Mouse (Mus musculus) frontal cortex, postnatal 14 days (tissue): ENCODE measurements at regions not wholly inside any gene's neighbourhood (a gene's known extent, or its start where the extent isn't known, plus 50 kb on each side); places are given as distances from the start of the nearest gene placed in this dataset.
"Not testable (repeated sequence)": the region's sequence is repeated elsewhere in the genome, so short reads cannot be mapped to it uniquely, and the experiment has no call there.

ENCODE experiments used
- DNase-seq, 2 experiments: peaks; one replicate each; pipeline ENCODE4 v3.0.0; 2022; ENCODE audit warnings: low spot score in 2 of 2

- no peak for DNase-seq
Observed at GRCm38 (mm10) chr9:83728428-83728827, 77.6 kb downstream of the Elovl4 start.

GRCm38 (mm10) chr9:83727462-83728189 is 78.5 kb downstream of the Elovl4 start:
- DNase-seq = peak; percentile 13 to 57

GRCm38 (mm10) chr9:83726979-83727378 is 79.1 kb downstream of the Elovl4 start:
- DNase-seq = no peak

DNA sequence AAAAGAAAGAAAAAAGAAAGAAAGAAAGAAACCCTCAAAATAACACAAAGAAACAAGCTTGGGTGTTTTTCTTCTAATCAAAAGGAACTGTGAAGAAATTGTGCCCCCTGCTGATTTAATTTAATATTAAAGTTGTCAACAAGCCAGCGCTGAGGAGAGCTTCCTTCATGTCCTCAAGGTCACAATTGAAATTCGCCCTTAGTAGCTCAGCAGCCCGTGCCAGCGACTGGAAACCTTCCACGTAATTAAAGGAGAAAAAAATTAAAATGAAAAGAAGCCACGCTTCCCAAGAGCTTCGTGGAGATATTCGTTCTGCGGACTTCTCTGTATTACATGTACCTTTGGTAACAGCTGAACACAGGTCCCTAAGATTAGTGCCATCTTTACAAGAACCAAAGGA is 80.0 kb downstream of the Elovl4 start:
- no peak for DNase-seq

- no peak for DNase-seq
Observed at GRCm38 (mm10) chr9:83725545-83725944, 80.5 kb downstream of the Elovl4 start.

- DNase-seq = no peak
Observed at GRCm38 (mm10) chr9:83720982-83721381, 85.1 kb downstream of the Elovl4 start.

DNA sequence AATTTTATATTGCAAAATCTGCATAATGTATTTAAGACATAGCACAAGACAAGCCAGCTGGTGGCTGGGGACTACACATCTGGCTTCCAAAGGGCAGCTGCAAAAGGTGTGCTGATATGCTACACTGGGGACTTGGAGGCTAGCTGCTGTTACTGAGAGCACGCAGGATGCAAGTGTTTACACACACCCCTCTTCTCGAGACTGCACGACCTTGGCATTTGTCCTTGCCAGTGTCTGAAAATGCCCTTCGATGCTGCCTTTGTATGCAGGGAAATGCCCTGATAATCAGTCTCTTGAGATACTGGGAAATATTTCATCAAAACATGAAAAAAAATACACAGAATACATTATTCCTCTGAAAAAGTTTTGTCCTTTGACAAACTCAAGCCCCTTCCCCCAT is 86.3 kb downstream of the Elovl4 start:
- no peak for DNase-seq

DNA sequence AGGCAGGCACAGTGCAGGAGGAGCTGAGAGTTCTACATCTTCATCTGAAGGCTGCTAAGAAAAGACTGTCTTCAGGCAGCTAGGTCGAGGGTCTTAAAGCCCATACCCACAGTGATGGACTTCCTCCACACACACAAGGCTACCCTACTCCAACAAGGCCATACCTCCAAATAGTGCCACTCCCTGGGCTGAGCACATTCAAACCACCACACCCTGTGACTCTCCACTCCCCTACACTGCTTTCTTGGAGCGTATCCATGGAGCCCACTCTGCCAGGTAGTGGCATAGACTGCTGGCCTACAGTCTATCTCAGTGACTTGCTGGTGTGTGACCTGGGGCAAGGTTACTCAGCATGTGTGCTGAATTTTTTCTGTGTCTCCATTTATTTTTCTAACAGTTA is 88.0 kb downstream of the Elovl4 start:
- DNase-seq = not testable (repeated sequence)

GRCm38 (mm10) chr9:83716101-83716763 is 89.8 kb downstream of the Elovl4 start:
- DNase-seq = no peak

DNA sequence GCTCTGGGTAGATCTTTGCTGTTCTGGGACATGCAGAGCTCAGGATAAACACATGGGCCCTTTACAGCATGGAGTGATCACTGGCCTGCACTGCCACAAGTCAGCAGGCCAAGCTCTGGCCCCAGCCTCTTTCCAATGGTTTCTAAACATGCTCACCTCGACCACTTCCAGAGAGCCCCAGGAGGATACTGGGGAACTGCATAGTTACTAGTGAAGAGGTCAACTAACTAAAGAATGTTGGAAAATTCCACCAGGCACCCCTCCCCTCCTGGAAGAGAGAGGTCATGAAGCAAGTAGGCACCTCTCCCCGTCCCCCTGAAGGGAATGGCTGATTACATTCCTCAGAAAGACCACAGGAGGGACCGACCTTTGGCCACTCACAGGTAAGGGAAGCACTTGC is 98.7 kb downstream of the Elovl4 start:
- no peak for DNase-seq

GRCm38 (mm10) chr9:83706071-83706470 is 100.0 kb downstream of the Elovl4 start:
- no peak for DNase-seq

- no peak for DNase-seq
Observed at GRCm38 (mm10) chr9:83704186-83704585, 101.9 kb downstream of the Elovl4 start.

GRCm38 (mm10) chr9:83700916-83701315 is 105.2 kb downstream of the Elovl4 start:
- no peak for DNase-seq

DNA sequence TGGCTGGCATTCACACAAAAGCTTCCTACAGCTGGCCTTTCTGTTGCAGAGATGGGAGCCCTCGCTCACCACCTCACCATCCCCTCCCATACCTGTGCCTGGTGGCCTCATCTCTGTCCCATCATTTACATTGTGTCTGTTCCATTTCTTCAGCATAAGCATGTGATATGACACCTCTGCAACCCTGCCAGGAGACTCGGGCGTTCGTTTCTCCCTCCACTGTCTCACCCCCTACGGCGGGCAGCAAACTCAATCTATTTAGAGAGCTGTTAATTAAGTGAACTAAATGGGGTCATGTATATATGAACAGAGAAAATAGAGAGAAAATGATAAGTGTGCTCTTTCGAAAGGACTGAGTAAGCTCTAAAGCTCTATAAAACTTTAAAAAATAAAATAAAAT is 106.0 kb downstream of the Elovl4 start:
- DNase-seq = no peak

- peak; percentile 13 to 47 for DNase-seq
Observed at GRCm38 (mm10) chr9:83691332-83692198, 114.5 kb downstream of the Elovl4 start.
